Mouse (Mus musculus): Measurements from ENCODE around the gene Ankrd53.

Ankrd53 gene

GRCm38 (mm10) chr6:83762344-83762743, at the start of gene Ankrd53:
Ankrd53 (plus strand) TSS chr6:83762644.
- DNase-seq (ENCODE audit: low spot score in 2 of 2) = no peak

GRCm38 (mm10) chr6:83713271-83714136, 48.9 kb upstream of the Ankrd53 start:
- DNase-seq (ENCODE audit: low spot score in 2 of 2) = no peak

GRCm38 (mm10) chr6:83714221-83715123, 48.0 kb upstream of the Ankrd53 start:
- no peak for DNase-seq (ENCODE audit: low spot score in 2 of 2)

GRCm38 (mm10) chr6:83715461-83716196, 46.8 kb upstream of the Ankrd53 start:
- no peak for DNase-seq (ENCODE audit: low spot score in 2 of 2)

GRCm38 (mm10) chr6:83717026-83717425, 45.4 kb upstream of the Ankrd53 start:
- DNase-seq (ENCODE audit: low spot score in 2 of 2) = no peak

- DNase-seq (ENCODE audit: low spot score in 2 of 2) = no peak
Measured at GRCm38 (mm10) chr6:83722526-83722925, 39.9 kb upstream of the Ankrd53 start.

GRCm38 (mm10) chr6:83727178-83727577, 35.3 kb upstream of the Ankrd53 start:
- DNase-seq (ENCODE audit: low spot score in 2 of 2) = peak in 1 of 2 experiments; percentile 18

- DNase-seq (ENCODE audit: low spot score in 2 of 2) = peak in 1 of 2 experiments; percentile 51
Measured at GRCm38 (mm10) chr6:83728488-83728887, 34.0 kb upstream of the Ankrd53 start.

- DNase-seq (ENCODE audit: low spot score in 2 of 2) = no peak
Measured at GRCm38 (mm10) chr6:83729350-83729970, 33.0 kb upstream of the Ankrd53 start.

GRCm38 (mm10) chr6:83731128-83731527, 31.3 kb upstream of the Ankrd53 start:
- peak; percentile 40 to 83 for DNase-seq (ENCODE audit: low spot score in 2 of 2)

- DNase-seq (ENCODE audit: low spot score in 2 of 2) = no peak
Measured at GRCm38 (mm10) chr6:83737311-83737710, 25.1 kb upstream of the Ankrd53 start.

- DNase-seq (ENCODE audit: low spot score in 2 of 2) = no peak
Measured at GRCm38 (mm10) chr6:83738596-83738995, 23.8 kb upstream of the Ankrd53 start.

- no peak for DNase-seq (ENCODE audit: low spot score in 2 of 2)
Measured at GRCm38 (mm10) chr6:83742761-83743160, 19.7 kb upstream of the Ankrd53 start, which contains the start of gene Atp6v1b1. Atp6v1b1 (plus strand) TSS chr6:83742990.

- DNase-seq (ENCODE audit: low spot score in 2 of 2) = no peak
Measured at GRCm38 (mm10) chr6:83743212-83743611, 19.2 kb upstream of the Ankrd53 start.

GRCm38 (mm10) chr6:83744126-83744525, 18.3 kb upstream of the Ankrd53 start:
- DNase-seq (ENCODE audit: low spot score in 2 of 2) = no peak

- no peak for DNase-seq (ENCODE audit: low spot score in 2 of 2)
Measured at GRCm38 (mm10) chr6:83744557-83744956, 17.9 kb upstream of the Ankrd53 start.

- no peak for DNase-seq (ENCODE audit: low spot score in 2 of 2)
Measured at GRCm38 (mm10) chr6:83745466-83745865, 17.0 kb upstream of the Ankrd53 start.

GRCm38 (mm10) chr6:83749286-83749685, 13.2 kb upstream of the Ankrd53 start:
- DNase-seq (ENCODE audit: low spot score in 2 of 2) = no peak

GRCm38 (mm10) chr6:83750171-83750684, 12.2 kb upstream of the Ankrd53 start:
- DNase-seq (ENCODE audit: low spot score in 2 of 2) = peak; percentile 32 to 77

GRCm38 (mm10) chr6:83756051-83756450, 6.4 kb upstream of the Ankrd53 start:
- no peak for DNase-seq (ENCODE audit: low spot score in 2 of 2)

GRCm38 (mm10) chr6:83762880-83763431, 512 bp downstream of the Ankrd53 start:
- DNase-seq (ENCODE audit: low spot score in 2 of 2) = peak in 1 of 2 experiments; percentile 33

All from thymus, postnatal 10 days (tissue).